ENCODE assay signal across 8 mouse cellular contexts in genomic region chr17:24737135-24737810, GRCm38 (mm10). TPM values are rescaled to one million over a fixed set of nuclear protein-coding genes. Genes with fewer than 3 reads are reported as not detected.
DNase-seq lines count a peak whose midpoint lies in the region; ATAC-seq and TF ChIP-seq lines count a peak whose summit lies in the region.
"Had no signal": no experiment of that assay in that cellular context is flagged by ENCODE, and none has a peak within 500 bp of the region (broad histone marks: within the 10 kb centered on the region; RNA-seq: fewer than 3 reads in every experiment).

No protein-coding gene starts in this region.

- TF ChIP-seq CTCF in E14TG2a.4 (conservative IDR thresholded peaks at IDR 0.05; ENCODE audit: low read length) = no peak
- no peak for TF ChIP-seq CTCF in heart, postnatal 0 days (IDR thresholded peaks at IDR 0.05; ENCODE audit: low read depth)
- TF ChIP-seq CTCF in small intestine, adult 2 months (IDR thresholded peaks at IDR 0.05; ENCODE audit: extremely low read depth, insufficient read length, insufficient replicate concordance, low read depth, low read length) = peak; percentile 18; the same call in 1 of the 2 replicates

- DNase-seq in 416B (ENCODE audit: low read depth) = peak; percentile 70
- no peak for DNase-seq in heart, postnatal 0 days (ENCODE audit: low spot score)
- DNase-seq in liver, embryonic 13.5 days = no peak
- no peak for DNase-seq in layer of hippocampus, adult 9-11 months
- DNase-seq in thymus, postnatal 0 days (ENCODE audit: low spot score) = no peak

- peaks cover 64% of the 10 kb centered on the region for H3K4me1 ChIP-seq in E14TG2a.4 (replicated peaks; ENCODE audit: low read depth, low read length)
- H3K4me1 ChIP-seq in heart, postnatal 0 days (ENCODE audit: control insufficient read depth, insufficient read depth) = peaks cover 29% of the 10 kb centered on the region
- peaks cover 45% of the 10 kb centered on the region for H3K4me1 ChIP-seq in liver, embryonic 13.5 days (replicated peaks)
- H3K4me1 ChIP-seq in small intestine, adult 2 months (ENCODE audit: control insufficient read depth, insufficient read depth, insufficient read length, low read length) = peaks cover 15% of the 10 kb centered on the region; the same call in 1 of the 2 replicates

- peak overlapping the region; percentile 97 for H3K4me2 ChIP-seq in heart, postnatal 0 days (ENCODE audit: low read depth, low read length)
- peak overlapping the region; percentile 91 for H3K4me2 ChIP-seq in liver, embryonic 13.5 days

- peaks cover 20% of the 10 kb centered on the region for H3K36me3 ChIP-seq in E14TG2a.4 (ENCODE audit: insufficient read depth, low read length)
- peaks cover 25% of the 10 kb centered on the region for H3K36me3 ChIP-seq in heart, postnatal 0 days (replicated peaks; ENCODE audit: control insufficient read depth, insufficient read depth, low read length)
- H3K36me3 ChIP-seq in liver, embryonic 13.5 days = peaks cover 21% of the 10 kb centered on the region
- peaks cover 10% of the 10 kb centered on the region for H3K36me3 ChIP-seq in small intestine, adult 2 months (ENCODE audit: control insufficient read depth, insufficient read depth, low read length)

- H3K27ac ChIP-seq in heart, postnatal 0 days (ENCODE audit: low read depth) = peak overlapping the region; percentile 84; the same call in 1 of the 2 replicates
- peak overlapping the region; percentile 84 for H3K27ac ChIP-seq in liver, embryonic 13.5 days
- peak overlapping the region; percentile 2; the same call in 1 of the 2 replicates for H3K27ac ChIP-seq in small intestine, adult 2 months (ENCODE audit: insufficient read depth, low read depth, low read length)

- no peaks in the 10 kb centered on the region for H3K27me3 ChIP-seq in E14TG2a.4 (ENCODE audit: insufficient read depth, low read length)
- no peaks in the 10 kb centered on the region for H3K27me3 ChIP-seq in heart, postnatal 0 days (ENCODE audit: control insufficient read depth, insufficient read depth, low read length)
- no peaks in the 10 kb centered on the region for H3K27me3 ChIP-seq in liver, embryonic 13.5 days
- H3K27me3 ChIP-seq in small intestine, adult 2 months (ENCODE audit: control insufficient read depth, insufficient read depth, low read length) = no peaks in the 10 kb centered on the region

- ATAC-seq in heart, postnatal 0 days (ENCODE audit: insufficient read depth, low read depth) = no peak
- ATAC-seq in liver, embryonic 13.5 days (ENCODE audit: low read depth) = no peak

- TF ChIP-seq POLR2A in small intestine, adult 2 months (IDR thresholded peaks at IDR 0.05; ENCODE audit: low read depth, low read length) = no peak

- no peaks in the 10 kb centered on the region for H3K9me3 ChIP-seq in E14TG2a.4 (ENCODE audit: low read length)
- H3K9me3 ChIP-seq in heart, postnatal 0 days (replicated peaks; ENCODE audit: control insufficient read depth, low read length) = no peaks in the 10 kb centered on the region
- H3K9me3 ChIP-seq in liver, embryonic 13.5 days (replicated peaks) = no peaks in the 10 kb centered on the region

- WGBS in heart, postnatal 0 days = 21% methylated on average over 8 of the region's 8 CpGs
- 23% methylated on average over 8 of the region's 8 CpGs for WGBS in liver, embryonic 13.5 days (ENCODE audit: insufficient replicate concordance)
- WGBS in small intestine, adult 2 months = 13% methylated on average over 8 of the region's 8 CpGs

- no peak for TF ChIP-seq EP300 in heart, postnatal 0 days (IDR thresholded peaks at IDR 0.05; ENCODE audit: low read depth)

- H3K9ac ChIP-seq in heart, postnatal 0 days (replicated peaks; ENCODE audit: low read depth, low read length) = peak overlapping the region; percentile 77
- peak overlapping the region; percentile 82 for H3K9ac ChIP-seq in liver, embryonic 13.5 days

- H3K4me3 ChIP-seq in E14TG2a.4 (replicated peaks; ENCODE audit: low read length) = peak overlapping the region; percentile 91
- H3K4me3 ChIP-seq in heart, postnatal 0 days (ENCODE audit: low read depth, low read length) = peak overlapping the region; percentile 82
- peak overlapping the region; percentile 75 for H3K4me3 ChIP-seq in liver, embryonic 13.5 days (replicated peaks)
- H3K4me3 ChIP-seq in small intestine, adult 2 months (ENCODE audit: low read depth, low read length) = peak overlapping the region; percentile 80

RNA-seq across cellular contexts. Expression of gene Msrb1, which starts 0.8 kb away (rescaled TPM):
- 28.5 and 41.1 TPM in 2 replicates for total RNA-seq in heart, postnatal 0 days (2014; rRNA removed; ENCODE audit: low replicate concordance)
- 48.7 and 55.7 TPM in 2 replicates for polyA plus RNA-seq in heart, postnatal 0 days (2015; fragmentation: Nextera tagmentation; extraction: Ambion mirVana)
- 21.3 and 21.8 TPM in 2 replicates for polyA plus RNA-seq in liver, embryonic 13.5 days (2015; fragmentation: Nextera tagmentation; extraction: Ambion mirVana)
- 29.5 and 54.2 TPM in 2 replicates for polyA plus RNA-seq in small intestine, adult 2 months (2012; rRNA removed)
- polyA plus RNA-seq in thymus, postnatal 0 days (2015; fragmentation: Nextera tagmentation; extraction: Ambion mirVana) = 48.7 and 53.4 TPM in 2 replicates

RNA-seq across cellular contexts. Expression of gene Rpl3l, which starts 9.7 kb away (rescaled TPM):
- total RNA-seq in heart, postnatal 0 days (2014; rRNA removed; ENCODE audit: low replicate concordance) = 0.54 and 2.1 TPM in 2 replicates
- polyA plus RNA-seq in heart, postnatal 0 days (2015; fragmentation: Nextera tagmentation; extraction: Ambion mirVana) = 7.2 TPM in 2 replicates
- polyA plus RNA-seq in liver, embryonic 13.5 days (2015; fragmentation: Nextera tagmentation; extraction: Ambion mirVana) = 0.10 TPM in 1 of 2 replicates, not detected in the other
- 0.11 and 0.19 TPM in 2 replicates for polyA plus RNA-seq in small intestine, adult 2 months (2012; rRNA removed)
- polyA plus RNA-seq in thymus, postnatal 0 days (2015; fragmentation: Nextera tagmentation; extraction: Ambion mirVana) = 0.82 and 1.6 TPM in 2 replicates
- total RNA-seq: hematopoietic stem cell, adult 5-6 weeks had no signal

RNA-seq across cellular contexts. Expression of gene Ndufb10, which starts 13.0 kb away (rescaled TPM):
- total RNA-seq in heart, postnatal 0 days (2014; rRNA removed; ENCODE audit: low replicate concordance) = 434 and 667 TPM in 2 replicates
- 1,293 and 1,354 TPM in 2 replicates for polyA plus RNA-seq in heart, postnatal 0 days (2015; fragmentation: Nextera tagmentation; extraction: Ambion mirVana)
- polyA plus RNA-seq in liver, embryonic 13.5 days (2015; fragmentation: Nextera tagmentation; extraction: Ambion mirVana) = 206 and 216 TPM in 2 replicates
- polyA plus RNA-seq in small intestine, adult 2 months (2012; rRNA removed) = 384 and 403 TPM in 2 replicates
- polyA plus RNA-seq in thymus, postnatal 0 days (2015; fragmentation: Nextera tagmentation; extraction: Ambion mirVana) = 304 and 335 TPM in 2 replicates

RNA-seq across cellular contexts. Expression of gene Hs3st6, which starts 15.5 kb away (rescaled TPM):
- total RNA-seq in heart, postnatal 0 days (2014; rRNA removed; ENCODE audit: low replicate concordance) = 0.23 and 3.4 TPM in 2 replicates
- polyA plus RNA-seq in heart, postnatal 0 days (2015; fragmentation: Nextera tagmentation; extraction: Ambion mirVana) = 0.14 TPM in 2 replicates
- polyA plus RNA-seq in liver, embryonic 13.5 days (2015; fragmentation: Nextera tagmentation; extraction: Ambion mirVana) = not detected in 2 replicates
- polyA plus RNA-seq in small intestine, adult 2 months (2012; rRNA removed) = 1.7 and 2.8 TPM in 2 replicates
- 0.25 and 0.40 TPM in 2 replicates for polyA plus RNA-seq in thymus, postnatal 0 days (2015; fragmentation: Nextera tagmentation; extraction: Ambion mirVana)
- total RNA-seq: hematopoietic stem cell, adult 5-6 weeks had no signal

RNA-seq across cellular contexts. Expression of gene Rps2, which starts 19.4 kb away (rescaled TPM):
- total RNA-seq in heart, postnatal 0 days (2014; rRNA removed; ENCODE audit: low replicate concordance) = 2,967 and 2,982 TPM in 2 replicates
- 722 and 767 TPM in 2 replicates for polyA plus RNA-seq in heart, postnatal 0 days (2015; fragmentation: Nextera tagmentation; extraction: Ambion mirVana)
- polyA plus RNA-seq in liver, embryonic 13.5 days (2015; fragmentation: Nextera tagmentation; extraction: Ambion mirVana) = 1,350 and 1,469 TPM in 2 replicates
- 1,627 and 2,207 TPM in 2 replicates for polyA plus RNA-seq in small intestine, adult 2 months (2012; rRNA removed)
- 1,372 and 1,374 TPM in 2 replicates for polyA plus RNA-seq in thymus, postnatal 0 days (2015; fragmentation: Nextera tagmentation; extraction: Ambion mirVana)

Comparison
In these comparisons a context has a peak if more than half of its experiments do, and no peak if none do; other contexts are left out.
1. H3K27ac ChIP-seq: peak in every context shown above with its lines; median percentile 84 in heart, postnatal 0 days; 84 in liver, embryonic 13.5 days; 2 in small intestine, adult 2 months.